Mouse (Mus musculus): ENCODE data around the gene Slc16a2. TPM values are rescaled to one million over a fixed set of nuclear protein-coding genes. Genes with fewer than 3 reads are reported as not detected.

The Slc16a2 gene
- polyA plus RNA-seq, 1 experiment from 2014 or later, result 30.0 TPM

GRCm38 (mm10) chrX:103812690-103813089 is 9.1 kb downstream of the Slc16a2 start:
- peaks cover 17% of the 10 kb centered on the region for H3K27me3 ChIP-seq (replicated peaks; ENCODE audit: control insufficient read depth, insufficient read depth, low read length)
- 83% methylated on average over 1 of the region's 1 CpGs for WGBS
- no peak for ATAC-seq

DNA sequence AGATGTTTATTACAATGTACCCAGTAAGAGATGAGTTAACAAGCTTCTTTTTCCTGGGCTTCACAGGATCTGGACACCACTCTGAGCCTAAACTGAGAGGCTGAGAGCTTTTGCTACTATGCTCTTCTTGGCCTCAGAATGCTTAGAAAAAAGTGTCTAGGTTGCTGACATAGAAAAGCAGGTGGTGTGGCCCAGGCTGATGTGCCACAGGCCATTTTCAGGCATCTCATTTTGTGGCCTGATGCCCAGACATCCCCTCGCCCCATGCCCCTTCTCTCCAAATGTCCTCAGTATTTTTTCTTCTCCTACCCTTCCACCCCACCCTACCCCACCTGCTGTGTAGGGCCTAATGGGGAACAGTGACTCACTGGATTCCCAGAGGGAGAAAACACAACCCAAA is 11.3 kb downstream of the Slc16a2 start:
- H3K4me3 ChIP-seq (replicated peaks; ENCODE audit: low read length), result no peak overlapping the region
- H3K9me3 ChIP-seq (ENCODE audit: control insufficient read depth, low read length), result no peaks in the 10 kb centered on the region
- 22% methylated on average over 1 of the region's 1 CpGs for WGBS
- H3K27me3 ChIP-seq (replicated peaks; ENCODE audit: control insufficient read depth, insufficient read depth, low read length), result peaks cover 13% of the 10 kb centered on the region
- no peaks in the 10 kb centered on the region for H3K4me1 ChIP-seq (replicated peaks; ENCODE audit: control insufficient read depth, insufficient read depth, low read length)
- no peaks in the 10 kb centered on the region for H3K36me3 ChIP-seq (ENCODE audit: control insufficient read depth, insufficient read depth)
- no peak overlapping the region for H3K27ac ChIP-seq (ENCODE audit: low read length)
- no peak for ATAC-seq
- no peak overlapping the region for H3K4me2 ChIP-seq (ENCODE audit: low read length)
- H3K9ac ChIP-seq (replicated peaks; ENCODE audit: low read depth, low read length), result no peak overlapping the region

More at GRCm38 (mm10) chrX:103812690-103813089, 9.1 kb downstream of the Slc16a2 start:
- H3K9ac ChIP-seq (replicated peaks; ENCODE audit: low read depth, low read length), result no peak overlapping the region
- no peaks in the 10 kb centered on the region for H3K4me1 ChIP-seq (replicated peaks; ENCODE audit: control insufficient read depth, insufficient read depth, low read length)
- H3K4me3 ChIP-seq (replicated peaks; ENCODE audit: low read length), result no peak overlapping the region
- H3K36me3 ChIP-seq (ENCODE audit: control insufficient read depth, insufficient read depth), result no peaks in the 10 kb centered on the region
- H3K4me2 ChIP-seq (ENCODE audit: low read length), result no peak overlapping the region
- H3K27ac ChIP-seq (ENCODE audit: low read length), result no peak overlapping the region
- no peaks in the 10 kb centered on the region for H3K9me3 ChIP-seq (ENCODE audit: control insufficient read depth, low read length)

GRCm38 (mm10) chrX:103806373-103806772 is 15.4 kb downstream of the Slc16a2 start:
- Histone ChIP-seq H3K4me3 (replicated peaks; ENCODE audit: low read length) (no peak overlapping the region), H3K27me3 (replicated peaks; ENCODE audit: control insufficient read depth, insufficient read depth, low read length) (peaks cover 18% of the 10 kb centered on the region), H3K27ac (ENCODE audit: low read length) (no peak overlapping the region), H3K4me2 (ENCODE audit: low read length) (no peak overlapping the region), H3K9ac (replicated peaks; ENCODE audit: low read depth, low read length) (no peak overlapping the region), H3K4me1 (replicated peaks; ENCODE audit: control insufficient read depth, insufficient read depth, low read length) (no peaks in the 10 kb centered on the region), H3K9me3 (ENCODE audit: control insufficient read depth, low read length) (no peaks in the 10 kb centered on the region), H3K36me3 (ENCODE audit: control insufficient read depth, insufficient read depth) (no peaks in the 10 kb centered on the region)
- ATAC-seq, result no peak
- 86% methylated on average over 4 of the region's 4 CpGs for WGBS

DNA sequence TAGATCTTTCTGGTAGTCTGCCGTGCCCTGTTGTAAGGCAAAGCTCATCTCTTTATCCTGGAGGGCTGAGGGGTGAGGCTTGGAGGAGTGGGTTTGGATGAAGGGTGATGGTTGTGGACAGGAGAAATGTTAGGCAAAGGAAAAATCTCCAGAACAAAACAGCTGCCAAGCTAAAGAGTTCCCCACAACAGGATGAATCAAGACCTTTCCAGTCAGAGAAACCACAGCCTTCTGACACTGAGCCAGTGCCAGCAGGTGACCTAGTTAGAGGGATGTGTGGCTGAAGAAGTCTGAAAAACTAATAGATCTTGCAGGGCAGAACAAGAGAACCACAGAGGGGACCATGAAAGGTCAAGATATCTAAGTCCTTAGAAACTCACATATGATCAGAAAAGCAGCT is 24.8 kb downstream of the Slc16a2 start:
- Histone ChIP-seq H3K27me3 (replicated peaks; ENCODE audit: control insufficient read depth, insufficient read depth, low read length) (peaks cover 11% of the 10 kb centered on the region; the same call in 1 of the 2 replicates), H3K9me3 (ENCODE audit: control insufficient read depth, low read length) (no peaks in the 10 kb centered on the region), H3K4me2 (ENCODE audit: low read length) (no peak overlapping the region), H3K9ac (replicated peaks; ENCODE audit: low read depth, low read length) (no peak overlapping the region), H3K36me3 (ENCODE audit: control insufficient read depth, insufficient read depth) (no peaks in the 10 kb centered on the region), H3K4me3 (replicated peaks; ENCODE audit: low read length) (no peak overlapping the region), H3K27ac (ENCODE audit: low read length) (no peak overlapping the region), H3K4me1 (replicated peaks; ENCODE audit: control insufficient read depth, insufficient read depth, low read length) (no peaks in the 10 kb centered on the region)
- 96% methylated on average over 1 of the region's 1 CpGs for WGBS
- no peak for ATAC-seq

- Histone ChIP-seq H3K27ac (ENCODE audit: low read length) (no peak overlapping the region), H3K4me3 (replicated peaks; ENCODE audit: low read length) (no peak overlapping the region), H3K4me1 (replicated peaks; ENCODE audit: control insufficient read depth, insufficient read depth, low read length) (no peaks in the 10 kb centered on the region), H3K27me3 (replicated peaks; ENCODE audit: control insufficient read depth, insufficient read depth, low read length) (peaks cover 12% of the 10 kb centered on the region; the same call in 1 of the 2 replicates), H3K36me3 (ENCODE audit: control insufficient read depth, insufficient read depth) (no peaks in the 10 kb centered on the region), H3K9me3 (ENCODE audit: control insufficient read depth, low read length) (no peaks in the 10 kb centered on the region), H3K9ac (replicated peaks; ENCODE audit: low read depth, low read length) (no peak overlapping the region), H3K4me2 (ENCODE audit: low read length) (no peak overlapping the region)
- WGBS, result 89% methylated on average over 5 of the region's 5 CpGs
- ATAC-seq, result no peak
Observed at GRCm38 (mm10) chrX:103795506-103795905, 26.3 kb downstream of the Slc16a2 start.

- Histone ChIP-seq H3K9me3 (ENCODE audit: control insufficient read depth, low read length) (no peaks in the 10 kb centered on the region), H3K9ac (replicated peaks; ENCODE audit: low read depth, low read length) (no peak overlapping the region), H3K4me1 (replicated peaks; ENCODE audit: control insufficient read depth, insufficient read depth, low read length) (no peaks in the 10 kb centered on the region), H3K36me3 (ENCODE audit: control insufficient read depth, insufficient read depth) (no peaks in the 10 kb centered on the region), H3K27me3 (replicated peaks; ENCODE audit: control insufficient read depth, insufficient read depth, low read length) (peaks cover 9% of the 10 kb centered on the region; the same call in 1 of the 2 replicates), H3K4me3 (replicated peaks; ENCODE audit: low read length) (no peak overlapping the region), H3K27ac (ENCODE audit: low read length) (no peak overlapping the region), H3K4me2 (ENCODE audit: low read length) (no peak overlapping the region)
- 70% methylated on average over 2 of the region's 2 CpGs for WGBS
- no peak for ATAC-seq
Observed at GRCm38 (mm10) chrX:103791329-103791728, 30.5 kb downstream of the Slc16a2 start.

- Histone ChIP-seq H3K27me3 (replicated peaks; ENCODE audit: control insufficient read depth, insufficient read depth, low read length) (peaks cover 2% of the 10 kb centered on the region; the same call in 1 of the 2 replicates), H3K9ac (replicated peaks; ENCODE audit: low read depth, low read length) (no peak overlapping the region), H3K4me1 (replicated peaks; ENCODE audit: control insufficient read depth, insufficient read depth, low read length) (no peaks in the 10 kb centered on the region), H3K36me3 (ENCODE audit: control insufficient read depth, insufficient read depth) (no peaks in the 10 kb centered on the region), H3K27ac (ENCODE audit: low read length) (no peak overlapping the region), H3K4me3 (replicated peaks; ENCODE audit: low read length) (no peak overlapping the region), H3K4me2 (ENCODE audit: low read length) (no peak overlapping the region), H3K9me3 (ENCODE audit: control insufficient read depth, low read length) (no peaks in the 10 kb centered on the region)
- no peak for ATAC-seq
- WGBS, result 66% methylated on average over 2 of the region's 2 CpGs
Observed at GRCm38 (mm10) chrX:103785681-103786080, 36.1 kb downstream of the Slc16a2 start.

GRCm38 (mm10) chrX:103776412-103776811 is 45.4 kb downstream of the Slc16a2 start:
- Histone ChIP-seq H3K4me3 (replicated peaks; ENCODE audit: low read length) (no peak overlapping the region), H3K4me2 (ENCODE audit: low read length) (no peak overlapping the region), H3K9ac (replicated peaks; ENCODE audit: low read depth, low read length) (no peak overlapping the region), H3K27ac (ENCODE audit: low read length) (no peak overlapping the region), H3K9me3 (ENCODE audit: control insufficient read depth, low read length) (no peaks in the 10 kb centered on the region), H3K27me3 (replicated peaks; ENCODE audit: control insufficient read depth, insufficient read depth, low read length) (peaks cover 13% of the 10 kb centered on the region; the same call in 1 of the 2 replicates), H3K4me1 (replicated peaks; ENCODE audit: control insufficient read depth, insufficient read depth, low read length) (no peaks in the 10 kb centered on the region), H3K36me3 (ENCODE audit: control insufficient read depth, insufficient read depth) (no peaks in the 10 kb centered on the region)
- ATAC-seq, result no peak

DNA sequence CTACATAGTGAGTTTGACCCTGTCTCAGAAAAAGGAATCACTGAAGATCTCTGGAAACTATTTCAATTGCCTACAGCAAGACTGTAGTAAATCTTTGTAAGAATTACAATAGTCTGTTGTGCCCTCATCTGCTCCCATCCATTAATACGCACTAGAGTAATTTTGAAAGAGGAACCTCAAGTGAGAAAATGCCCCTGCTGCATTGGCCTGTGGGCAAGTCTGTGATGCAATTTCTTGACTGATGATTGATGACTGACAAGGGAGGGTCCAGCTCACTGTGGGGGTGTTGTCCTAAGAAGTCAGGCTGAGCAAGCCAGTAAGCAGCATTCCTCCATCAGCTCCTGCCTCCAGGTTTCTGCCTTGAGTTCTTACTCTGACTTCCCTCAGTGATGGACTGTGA is 75.6 kb downstream of the Slc16a2 start:
- WGBS, result 87% methylated on average over 1 of the region's 1 CpGs
- peaks cover 6% of the 10 kb centered on the region; the same call in 1 of the 2 replicates for H3K27me3 ChIP-seq (replicated peaks; ENCODE audit: control insufficient read depth, insufficient read depth, low read length)

More for the DNA sequence above, 75.6 kb downstream of the Slc16a2 start:
- Histone ChIP-seq H3K27ac (ENCODE audit: low read length) (no peak overlapping the region), H3K4me3 (replicated peaks; ENCODE audit: low read length) (no peak overlapping the region), H3K4me1 (replicated peaks; ENCODE audit: control insufficient read depth, insufficient read depth, low read length) (peaks cover 13% of the 10 kb centered on the region), H3K9ac (replicated peaks; ENCODE audit: low read depth, low read length) (no peak overlapping the region), H3K9me3 (ENCODE audit: control insufficient read depth, low read length) (no peaks in the 10 kb centered on the region), H3K4me2 (ENCODE audit: low read length) (no peak overlapping the region), H3K36me3 (ENCODE audit: control insufficient read depth, insufficient read depth) (no peaks in the 10 kb centered on the region)
- ATAC-seq, result no peak

All from forebrain, embryonic 16.5 days (tissue).